Mouse (Mus musculus) testis, adult 2 months (tissue): Measurements from ENCODE around the gene Arhgap15.

Source experiments
- CTCF ChIP-seq: fragments of 200-500 bp; IDR thresholded peaks from 2 replicates; pipeline ENCODE4 v1.5.1; 2012; ENCODE audit warnings: low read depth, mild to moderate bottlenecking, inconsistent platforms, low read length, moderate library complexity; ENCODE audit not compliant: control insufficient read depth, insufficient read depth, insufficient replicate concordance
- POLR2A ChIP-seq: fragments of 200-500 bp; IDR thresholded peaks from 2 replicates; pipeline ENCODE4 v1.6.1; 2012; ENCODE audit warnings: low read depth, mild to moderate bottlenecking, inconsistent platforms, low read length, moderate library complexity; ENCODE audit not compliant: control insufficient read depth

DNA sequence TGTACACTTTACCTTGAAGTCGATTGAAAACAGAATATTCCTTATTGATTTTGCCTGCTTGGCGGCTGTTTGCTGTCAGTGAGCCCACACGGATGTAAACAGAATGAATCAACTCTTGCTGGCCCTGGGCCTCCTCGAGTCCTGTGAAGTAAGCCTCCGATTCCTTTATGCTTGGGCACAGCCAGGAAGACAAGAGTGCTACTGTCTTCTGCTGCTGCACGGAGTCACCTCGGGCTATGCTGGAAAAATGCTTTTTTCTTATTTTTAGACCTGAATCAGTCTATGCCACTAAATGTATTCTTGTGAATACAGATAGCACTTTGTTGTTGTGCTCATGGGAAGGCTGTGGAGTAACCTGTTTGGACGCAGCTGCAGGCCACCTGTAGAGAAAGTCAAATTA, 469.7 kb downstream of the Arhgap15 start:
- TF ChIP-seq CTCF (no peak), POLR2A (no peak)
